Mouse (Mus musculus): ENCODE results near the gene Hist1h2af. TPM values are rescaled to one million over a fixed set of nuclear protein-coding genes. Genes with fewer than 3 reads are reported as not detected.
"Not testable (repeated sequence)": the region's sequence is repeated elsewhere in the genome, so short reads cannot be mapped to it uniquely, and the experiment has no call there.

Hist1h2af gene
- polyA plus RNA-seq, 1 experiment from 2014 or later: 5.5 TPM

GRCm38 (mm10) chr13:23554925-23555838, 21.5 kb downstream of the Hist1h2af start:
- Histone ChIP-seq H3K27me3 (replicated peaks; ENCODE audit: low read depth, poor library complexity, severe bottlenecking) (no peaks in the 10 kb centered on the region), H3K9me3 (no peaks in the 10 kb centered on the region), H3K27ac (replicated peaks) (peak overlapping the region; percentile 96), H3K4me1 (peaks cover 28% of the 10 kb centered on the region), H3K36me3 (replicated peaks) (no peaks in the 10 kb centered on the region), H3K4me3 (peak overlapping the region; percentile 69)
- WGBS: under 1% methylated on average over 54 of the region's 54 CpGs
- peak; percentile 89 for DNase-seq (ENCODE audit: low spot score)

- under 1% methylated on average over 18 of the region's 18 CpGs for WGBS
- H3K4me3 ChIP-seq: peak overlapping the region; percentile 69
Measured at GRCm38 (mm10) chr13:23555839-23556416, 22.2 kb downstream of the Hist1h2af start.

GRCm38 (mm10) chr13:23556906-23557305, 23.2 kb downstream of the Hist1h2af start:
- no peaks in the 10 kb centered on the region for H3K36me3 ChIP-seq (replicated peaks)
- peak overlapping the region; percentile 69 for H3K4me3 ChIP-seq

More at GRCm38 (mm10) chr13:23555839-23556416, 22.2 kb downstream of the Hist1h2af start:
- no peaks in the 10 kb centered on the region for H3K9me3 ChIP-seq
- no peaks in the 10 kb centered on the region for H3K27me3 ChIP-seq (replicated peaks; ENCODE audit: low read depth, poor library complexity, severe bottlenecking)
- DNase-seq (ENCODE audit: low spot score): peak; percentile 79
- no peaks in the 10 kb centered on the region for H3K36me3 ChIP-seq (replicated peaks)
- H3K4me1 ChIP-seq: peaks cover 25% of the 10 kb centered on the region
- peak overlapping the region; percentile 96 for H3K27ac ChIP-seq (replicated peaks)

GRCm38 (mm10) chr13:23560699-23561098, 27.0 kb downstream of the Hist1h2af start:
- not testable (repeated sequence) for H3K36me3 ChIP-seq (replicated peaks); DNase-seq (ENCODE audit: low spot score); H3K4me1 ChIP-seq; H3K27me3 ChIP-seq (replicated peaks; ENCODE audit: low read depth, poor library complexity, severe bottlenecking); H3K9me3 ChIP-seq
- peak overlapping the region; percentile 71 for H3K27ac ChIP-seq (replicated peaks)
- WGBS: 21% methylated on average over 2 of the region's 2 CpGs
- H3K4me3 ChIP-seq: peak overlapping the region; percentile 33; the same call in 1 of the 2 replicates

More at GRCm38 (mm10) chr13:23556906-23557305, 23.2 kb downstream of the Hist1h2af start:
- DNase-seq (ENCODE audit: low spot score): no peak
- Histone ChIP-seq H3K27me3 (replicated peaks; ENCODE audit: low read depth, poor library complexity, severe bottlenecking) (no peaks in the 10 kb centered on the region), H3K9me3 (no peaks in the 10 kb centered on the region), H3K4me1 (peaks cover 22% of the 10 kb centered on the region), H3K27ac (replicated peaks) (peak overlapping the region; percentile 96)
- WGBS: 65% methylated on average over 3 of the region's 3 CpGs

- H3K36me3 ChIP-seq (replicated peaks); H3K9me3 ChIP-seq; DNase-seq (ENCODE audit: low spot score); H3K4me1 ChIP-seq; H3K27me3 ChIP-seq (replicated peaks; ENCODE audit: low read depth, poor library complexity, severe bottlenecking): not testable (repeated sequence)
- Histone ChIP-seq H3K27ac (replicated peaks) (peak overlapping the region; percentile 98), H3K4me3 (peak overlapping the region; percentile 55)
- 0% methylated on average over 2 of the region's 5 CpGs for WGBS
Measured at GRCm38 (mm10) chr13:23561531-23561882, 27.8 kb downstream of the Hist1h2af start.

GRCm38 (mm10) chr13:23561883-23562659, 28.4 kb downstream of the Hist1h2af start, which contains the start of gene Hist1h3e:
Hist1h3e (minus strand) TSS chr13:23562369.
- peak; percentile 94 for DNase-seq (ENCODE audit: low spot score)
- not testable (repeated sequence) for H3K4me1 ChIP-seq; H3K27me3 ChIP-seq (replicated peaks; ENCODE audit: low read depth, poor library complexity, severe bottlenecking); H3K36me3 ChIP-seq (replicated peaks); H3K9me3 ChIP-seq
- under 1% methylated on average over 67 of the region's 67 CpGs for WGBS
- Histone ChIP-seq H3K4me3 (peak within 1 kb of the TSS; percentile 55), H3K27ac (replicated peaks) (peak within 1 kb of the TSS; percentile 98)

- Histone ChIP-seq H3K4me3 (peak overlapping the region; percentile 55), H3K9me3 (no peaks in the 10 kb centered on the region), H3K36me3 (replicated peaks) (no peaks in the 10 kb centered on the region), H3K4me1 (0 out of 2 replicates have a peak, but pooled peaks cover 3% of the 10 kb centered on the region), H3K27me3 (replicated peaks; ENCODE audit: low read depth, poor library complexity, severe bottlenecking) (no peaks in the 10 kb centered on the region), H3K27ac (replicated peaks) (peak overlapping the region; percentile 98)
- 4% methylated on average over 18 of the region's 18 CpGs for WGBS
- peak; percentile 42 for DNase-seq (ENCODE audit: low spot score)
Measured at GRCm38 (mm10) chr13:23562699-23563462, 29.2 kb downstream of the Hist1h2af start.

GRCm38 (mm10) chr13:23564482-23564881, 30.8 kb downstream of the Hist1h2af start:
- Histone ChIP-seq H3K27me3 (replicated peaks; ENCODE audit: low read depth, poor library complexity, severe bottlenecking) (no peaks in the 10 kb centered on the region), H3K4me3 (no peak overlapping the region), H3K36me3 (replicated peaks) (no peaks in the 10 kb centered on the region), H3K27ac (replicated peaks) (peak overlapping the region; percentile 98), H3K9me3 (no peaks in the 10 kb centered on the region), H3K4me1 (0 out of 2 replicates have a peak, but pooled peaks cover 3% of the 10 kb centered on the region)
- 88% methylated on average over 2 of the region's 2 CpGs for WGBS
- no peak for DNase-seq (ENCODE audit: low spot score)

GRCm38 (mm10) chr13:23570261-23571021, 36.7 kb downstream of the Hist1h2af start:
- H3K9me3 ChIP-seq; H3K36me3 ChIP-seq (replicated peaks); H3K27me3 ChIP-seq (replicated peaks; ENCODE audit: low read depth, poor library complexity, severe bottlenecking): not testable (repeated sequence)
- WGBS: 1% methylated on average over 29 of the region's 41 CpGs
- Histone ChIP-seq H3K4me1 (peaks cover 13% of the 10 kb centered on the region), H3K4me3 (peak overlapping the region; percentile 61), H3K27ac (replicated peaks) (peak overlapping the region; percentile 98)
- DNase-seq (ENCODE audit: low spot score): peak; percentile 26

- no peaks in the 10 kb centered on the region for H3K9me3 ChIP-seq
- peak within 1 kb of the TSS; percentile 61 for H3K4me3 ChIP-seq
- under 1% methylated on average over 18 of the region's 18 CpGs for WGBS
- peak; percentile 79 for DNase-seq (ENCODE audit: low spot score)
- H3K27me3 ChIP-seq (replicated peaks; ENCODE audit: low read depth, poor library complexity, severe bottlenecking): no peaks in the 10 kb centered on the region
- H3K36me3 ChIP-seq (replicated peaks): no peaks in the 10 kb centered on the region
- H3K27ac ChIP-seq (replicated peaks): peak within 1 kb of the TSS; percentile 98
- H3K4me1 ChIP-seq: peaks cover 13% of the 10 kb centered on the region
Measured at GRCm38 (mm10) chr13:23571022-23571503, 37.4 kb downstream of the Hist1h2af start, which contains the start of the genes Hist1h2ae and Hist1h2bg. Hist1h2ae (minus strand) TSS chr13:23571220. Hist1h2bg (plus strand) TSS chr13:23571396.

All from embryonic facial prominence, embryonic 10.5 days (tissue).